Mouse (Mus musculus) forebrain, embryonic 10.5 days (tissue): ENCODE measurements around the gene Srebf2. TPM values are rescaled to one million over a fixed set of nuclear protein-coding genes. Genes with fewer than 3 reads are reported as not detected.

Source experiments
- DNase-seq: peaks from one replicate; pipeline ENCODE4 v3.0.0-alpha.2; 2017; ENCODE audit warnings: low spot score; ENCODE audit errors: extremely low spot score
- H3K27ac ChIP-seq: fragments of 300-500 bp; sonication (generic); 2 replicates; pipeline ENCODE4 v1.5.1; 2016; ENCODE audit warnings: mild to moderate bottlenecking
- H3K27me3 ChIP-seq: fragments of 300-500 bp; sonication (generic); 2 replicates; pipeline ENCODE4 v1.6.1; 2016; ENCODE audit warnings: mild to moderate bottlenecking; ENCODE audit not compliant: poor library complexity, severe bottlenecking
- H3K36me3 ChIP-seq: fragments of 300-500 bp; sonication (generic); replicated peaks from 2 replicates; pipeline ENCODE4 v1.6.1; 2016; ENCODE audit warnings: mild to moderate bottlenecking, moderate library complexity
- H3K4me1 ChIP-seq: fragments of 300-500 bp; sonication (generic); 2 replicates; pipeline ENCODE4 v1.6.1; 2016
- H3K4me3 ChIP-seq: fragments of 300-500 bp; sonication (generic); 2 replicates; pipeline ENCODE4 v1.5.1; 2016; ENCODE audit warnings: mild to moderate bottlenecking, moderate library complexity
- H3K9me3 ChIP-seq: fragments of 300-500 bp; sonication (generic); 2 replicates; pipeline ENCODE4 v1.6.1; 2016; ENCODE audit warnings: mild to moderate bottlenecking, moderate library complexity
- WGBS: fragments of 180-500 bp; shearing (Covaris S2); methylation state at CpG from one replicate; pipeline ENCODE4 v1.1.7; 2016; 5-methylcytosine and 5-hydroxymethylcytosine counted together
- polyA plus RNA-seq: library from polyadenylated mRNA; unstranded; fragments of >200 nt; fragmentation: Nextera tagmentation; extraction: Ambion mirVana; gene quantifications from 2 replicates; pipeline ENCODE4 v1.2.1, GENCODE M21; 2016

Srebf2 gene
- polyA plus RNA-seq, 1 experiment from 2014 or later: 227 TPM

- WGBS: 52% methylated on average over 2 of the region's 2 CpGs
- H3K4me3 ChIP-seq: peak overlapping the region; percentile 14; the same call in 1 of the 2 replicates
Measured at GRCm38 (mm10) chr15:82145408-82145807, 1.6 kb upstream of the Srebf2 start.

DNA sequence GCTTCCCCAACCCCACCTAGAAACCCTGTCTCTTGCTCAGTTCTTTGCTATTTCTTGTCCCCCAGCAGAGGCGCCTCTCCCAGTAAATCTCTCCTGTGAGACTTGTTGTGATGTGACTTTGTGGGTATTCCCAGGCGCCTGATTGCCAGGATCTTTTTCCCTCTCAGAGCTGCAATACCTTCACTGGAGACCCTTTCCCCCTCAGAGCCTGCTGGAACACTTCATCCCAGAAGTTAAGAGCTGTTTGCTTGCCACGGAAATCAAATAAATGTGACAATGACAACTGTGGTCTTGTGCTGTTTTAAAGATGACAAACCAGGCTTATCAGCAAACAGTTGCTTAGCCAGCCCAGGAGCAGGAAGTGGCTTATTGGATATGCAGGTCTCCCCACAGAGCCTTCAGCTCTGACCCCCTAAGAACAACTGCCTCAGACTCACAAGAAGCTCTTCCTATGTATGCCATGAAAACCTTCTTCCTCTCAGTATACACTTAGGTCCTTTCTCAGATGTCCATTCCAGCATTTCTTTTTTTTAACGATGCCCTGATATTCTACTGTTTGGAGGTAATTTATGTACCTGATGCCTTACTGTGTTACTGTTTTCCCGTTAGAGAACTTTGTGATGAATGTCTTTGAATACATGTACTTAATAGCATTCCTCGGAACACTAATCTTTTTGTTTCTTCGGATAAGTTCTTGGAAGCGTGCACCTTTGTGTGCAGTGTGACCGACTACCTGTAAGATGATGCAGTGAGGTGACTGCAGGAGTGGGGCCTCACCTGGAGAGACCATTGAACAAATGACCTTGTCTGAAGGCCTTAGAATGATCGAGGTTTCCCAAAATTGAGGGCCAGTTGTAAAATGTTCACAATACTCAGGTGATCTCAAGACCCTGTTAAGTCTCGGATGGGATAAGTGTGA is 871 bp upstream of the Srebf2 start:
- H3K9me3 ChIP-seq: no peaks in the 10 kb centered on the region
- H3K27me3 ChIP-seq: no peaks in the 10 kb centered on the region
- H3K27ac ChIP-seq: peak overlapping the region; percentile 97
- peak overlapping the region; percentile 75 for H3K4me3 ChIP-seq
- WGBS: 19% methylated on average over 11 of the region's 11 CpGs
- peaks cover 49% of the 10 kb centered on the region for H3K4me1 ChIP-seq
- H3K36me3 ChIP-seq: peaks cover 27% of the 10 kb centered on the region
- DNase-seq: no peak

More at GRCm38 (mm10) chr15:82145408-82145807, 1.6 kb upstream of the Srebf2 start:
- Histone ChIP-seq H3K9me3 (no peaks in the 10 kb centered on the region), H3K4me1 (peaks cover 46% of the 10 kb centered on the region), H3K36me3 (peaks cover 28% of the 10 kb centered on the region), H3K27ac (peak overlapping the region; percentile 97), H3K27me3 (no peaks in the 10 kb centered on the region)
- no peak for DNase-seq

DNA sequence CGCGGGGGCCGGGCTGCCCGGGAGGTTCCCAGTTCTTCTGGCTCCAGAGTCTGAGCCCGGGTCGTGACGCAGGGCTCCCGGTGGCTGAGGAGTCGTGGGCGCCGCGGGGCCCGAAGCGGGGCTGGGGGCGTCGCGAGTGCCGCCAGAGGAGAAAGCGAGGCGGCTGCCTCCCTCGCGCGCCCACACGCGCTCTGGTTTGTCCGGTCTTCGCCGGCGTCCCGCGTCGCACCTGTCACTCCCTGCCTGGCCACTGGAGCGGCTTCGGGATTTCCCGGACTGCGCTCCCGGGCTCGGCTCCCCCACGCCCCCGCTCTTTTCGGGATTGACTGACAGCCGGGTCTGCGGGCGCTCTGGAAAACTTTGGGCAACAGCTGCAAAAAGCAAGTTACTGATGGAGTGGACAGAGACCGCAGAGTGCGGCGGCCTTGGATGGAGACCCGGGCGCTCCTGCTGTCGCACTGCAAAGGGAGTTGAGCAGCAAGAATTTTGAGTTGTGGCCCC is 680 bp downstream of the Srebf2 start:
- peak; percentile 65 for DNase-seq
- no peaks in the 10 kb centered on the region for H3K27me3 ChIP-seq
- peaks cover 30% of the 10 kb centered on the region for H3K36me3 ChIP-seq
- peak overlapping the region; percentile 97 for H3K27ac ChIP-seq
- H3K4me3 ChIP-seq: peak overlapping the region; percentile 75
- H3K9me3 ChIP-seq: no peaks in the 10 kb centered on the region
- under 1% methylated on average over 49 of the region's 50 CpGs for WGBS
- peaks cover 57% of the 10 kb centered on the region for H3K4me1 ChIP-seq

- no peak for DNase-seq
- peaks cover 38% of the 10 kb centered on the region for H3K36me3 ChIP-seq
- peak overlapping the region; percentile 75 for H3K4me3 ChIP-seq
- H3K27ac ChIP-seq: peak overlapping the region; percentile 97
- no peaks in the 10 kb centered on the region for H3K27me3 ChIP-seq
- H3K9me3 ChIP-seq: no peaks in the 10 kb centered on the region
- 37% methylated on average over 9 of the region's 9 CpGs for WGBS
- peaks cover 61% of the 10 kb centered on the region for H3K4me1 ChIP-seq
Measured at GRCm38 (mm10) chr15:82148510-82148911, 1.5 kb downstream of the Srebf2 start.

- no peak overlapping the region for H3K27ac ChIP-seq
- H3K4me3 ChIP-seq: no peak overlapping the region
- H3K36me3 ChIP-seq: peaks cover 53% of the 10 kb centered on the region
- H3K4me1 ChIP-seq: peaks cover 56% of the 10 kb centered on the region
- H3K9me3 ChIP-seq: no peaks in the 10 kb centered on the region
- DNase-seq: no peak
- no peaks in the 10 kb centered on the region for H3K27me3 ChIP-seq
Measured at GRCm38 (mm10) chr15:82150042-82150441, 3.1 kb downstream of the Srebf2 start.

DNA sequence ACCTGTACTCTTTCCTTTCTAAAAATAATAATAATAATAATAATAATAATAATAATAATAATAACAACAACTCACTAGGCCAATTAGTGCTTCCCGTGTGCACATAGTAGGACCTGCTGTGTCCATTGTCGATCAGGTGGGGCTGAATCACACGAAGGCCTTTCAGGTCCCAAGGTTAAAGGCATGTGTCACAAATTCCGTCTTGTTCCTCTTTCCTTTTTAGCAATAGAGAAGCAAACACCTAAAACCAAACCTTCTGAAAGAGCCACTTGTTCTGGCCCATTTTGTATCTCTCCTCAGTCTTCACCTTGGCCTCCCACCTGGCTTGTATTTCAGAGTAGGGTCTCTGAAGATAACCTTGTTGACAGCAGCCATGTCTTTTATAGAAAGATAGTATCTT is 4.2 kb downstream of the Srebf2 start:
- no peak overlapping the region for H3K4me3 ChIP-seq
- H3K4me1 ChIP-seq: peaks cover 47% of the 10 kb centered on the region
- 93% methylated on average over 4 of the region's 4 CpGs for WGBS
- no peak overlapping the region for H3K27ac ChIP-seq
- H3K27me3 ChIP-seq: no peaks in the 10 kb centered on the region
- peaks cover 64% of the 10 kb centered on the region for H3K36me3 ChIP-seq
- H3K9me3 ChIP-seq: no peaks in the 10 kb centered on the region
- no peak for DNase-seq

- Histone ChIP-seq H3K27ac (0 out of 2 replicates have a peak overlapping the region, but pooled peaks have one; percentile 4), H3K4me3 (no peak overlapping the region), H3K4me1 (peaks cover 43% of the 10 kb centered on the region), H3K36me3 (peaks cover 73% of the 10 kb centered on the region), H3K9me3 (no peaks in the 10 kb centered on the region), H3K27me3 (no peaks in the 10 kb centered on the region)
- DNase-seq: no peak
- 90% methylated on average over 12 of the region's 12 CpGs for WGBS
Measured at GRCm38 (mm10) chr15:82152022-82152421, 5.0 kb downstream of the Srebf2 start.

DNA sequence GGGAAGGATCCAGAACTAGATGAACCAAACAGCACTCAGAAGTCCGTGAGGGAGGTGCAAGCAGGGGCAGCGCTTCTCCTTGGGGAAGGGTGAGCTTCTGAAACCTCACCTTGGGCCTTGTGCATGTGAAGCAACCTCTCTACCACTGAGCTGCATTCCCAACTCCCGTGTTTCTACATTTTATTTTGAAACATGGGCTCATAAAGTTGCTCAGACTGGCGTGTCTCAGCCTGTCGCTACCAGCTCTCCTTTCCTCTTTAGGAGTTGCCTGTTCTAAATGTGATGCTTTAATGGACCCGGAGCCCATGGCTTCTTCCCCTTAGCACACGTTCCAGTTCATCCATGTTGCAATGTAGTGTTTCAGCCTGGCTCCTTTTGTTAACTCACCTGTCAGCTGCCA is 5.5 kb downstream of the Srebf2 start:
- H3K27me3 ChIP-seq: no peaks in the 10 kb centered on the region
- no peak overlapping the region for H3K4me3 ChIP-seq
- H3K4me1 ChIP-seq: peaks cover 47% of the 10 kb centered on the region
- 88% methylated on average over 7 of the region's 7 CpGs for WGBS
- peaks cover 77% of the 10 kb centered on the region for H3K36me3 ChIP-seq
- H3K9me3 ChIP-seq: no peaks in the 10 kb centered on the region
- no peak for DNase-seq
- H3K27ac ChIP-seq: 0 out of 2 replicates have a peak overlapping the region, but pooled peaks have one; percentile 4

GRCm38 (mm10) chr15:82156298-82156697 is 9.3 kb downstream of the Srebf2 start:
- no peak overlapping the region for H3K27ac ChIP-seq
- H3K4me1 ChIP-seq: peaks cover 64% of the 10 kb centered on the region
- no peaks in the 10 kb centered on the region for H3K27me3 ChIP-seq
- H3K9me3 ChIP-seq: no peaks in the 10 kb centered on the region
- DNase-seq: no peak
- H3K36me3 ChIP-seq: peaks cover 77% of the 10 kb centered on the region
- no peak overlapping the region for H3K4me3 ChIP-seq
- WGBS: 94% methylated on average over 6 of the region's 6 CpGs

- WGBS: 89% methylated on average over 10 of the region's 10 CpGs
- Histone ChIP-seq H3K9me3 (no peaks in the 10 kb centered on the region), H3K4me1 (peaks cover 67% of the 10 kb centered on the region), H3K27me3 (no peaks in the 10 kb centered on the region), H3K27ac (no peak overlapping the region), H3K36me3 (peaks cover 72% of the 10 kb centered on the region), H3K4me3 (no peak overlapping the region)
- no peak for DNase-seq
Measured at GRCm38 (mm10) chr15:82156902-82157301, 9.9 kb downstream of the Srebf2 start.

DNA sequence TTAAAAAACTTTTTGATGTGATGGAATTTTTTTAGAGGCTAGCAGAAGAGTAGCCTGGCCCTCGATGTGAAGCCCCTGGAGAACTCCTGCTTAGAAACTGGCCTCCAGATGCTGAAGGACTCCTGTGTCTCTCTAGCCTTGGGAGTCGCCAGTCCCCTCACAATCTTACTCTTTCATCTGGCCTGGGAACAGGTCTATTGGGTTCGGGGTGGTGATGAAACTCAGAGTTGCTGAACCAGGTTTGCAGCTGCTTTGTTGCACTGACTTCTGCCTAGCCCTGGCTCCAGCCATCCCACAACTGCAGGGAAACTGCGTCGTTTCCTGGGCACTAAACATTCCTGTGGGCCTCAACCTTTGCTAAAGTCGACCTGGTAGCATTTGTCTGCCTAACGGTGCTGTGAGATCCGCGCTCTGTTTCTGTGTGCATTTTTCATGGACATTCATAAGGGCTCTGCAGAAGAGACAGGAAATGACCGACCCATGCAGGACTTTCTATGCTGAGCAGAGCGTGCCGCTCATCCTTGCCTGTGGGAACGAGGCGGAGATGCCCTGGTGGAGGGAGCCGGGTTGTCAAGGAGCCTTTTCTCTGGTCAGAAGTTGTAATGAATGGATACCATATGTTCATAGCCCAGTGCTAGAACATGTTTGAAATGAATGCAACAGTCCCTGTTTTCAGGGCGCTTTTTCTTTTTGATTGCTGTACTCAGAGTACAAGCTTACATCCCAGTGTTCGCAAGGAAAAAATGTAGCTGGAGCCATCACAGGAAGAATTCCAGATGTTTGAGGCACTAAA is 11.5 kb downstream of the Srebf2 start:
- H3K27me3 ChIP-seq: no peaks in the 10 kb centered on the region
- no peak overlapping the region; the same call in 1 of the 2 replicates for H3K4me3 ChIP-seq
- H3K36me3 ChIP-seq: peaks cover 57% of the 10 kb centered on the region
- no peak for DNase-seq
- 79% methylated on average over 17 of the region's 17 CpGs for WGBS
- H3K9me3 ChIP-seq: no peaks in the 10 kb centered on the region
- peaks cover 62% of the 10 kb centered on the region for H3K4me1 ChIP-seq
- H3K27ac ChIP-seq: 0 out of 2 replicates have a peak overlapping the region, but pooled peaks have one; percentile 15

GRCm38 (mm10) chr15:82159471-82159870 is 12.5 kb downstream of the Srebf2 start:
- no peak overlapping the region for H3K27ac ChIP-seq
- WGBS: 87% methylated on average over 9 of the region's 9 CpGs
- no peak for DNase-seq
- H3K9me3 ChIP-seq: no peaks in the 10 kb centered on the region
- H3K4me1 ChIP-seq: peaks cover 69% of the 10 kb centered on the region
- H3K36me3 ChIP-seq: peaks cover 47% of the 10 kb centered on the region
- no peak overlapping the region for H3K4me3 ChIP-seq
- H3K27me3 ChIP-seq: no peaks in the 10 kb centered on the region
